Mouse (Mus musculus) spleen, adult 2 months (tissue): Measurements from ENCODE around the gene Cav2. TPM values are rescaled to one million over a fixed set of nuclear protein-coding genes. Genes with fewer than 3 reads are reported as not detected.

Experiments
- DNase-seq, 2 experiments: peaks; one replicate each; pipeline versions ENCODE4 v3.0.0 to v3.0.0-alpha.2; 2012 to 2021; ENCODE audit warnings: low spot score in 2 of 2, low read depth in 1 of 2
- H3K27ac ChIP-seq: fragments of 200-500 bp; 2 replicates; pipeline ENCODE4 v1.5.1; 2012; ENCODE audit warnings: low read length, inconsistent platforms; ENCODE audit not compliant: insufficient read depth
- H3K27me3 ChIP-seq: fragments of 200-500 bp; 2 replicates; pipeline ENCODE4 v1.6.1; 2012; ENCODE audit warnings: mild to moderate bottlenecking, moderate library complexity, low read length, inconsistent platforms; ENCODE audit not compliant: control insufficient read depth, insufficient read depth
- H3K36me3 ChIP-seq: fragments of 200-500 bp; 2 replicates; pipeline ENCODE4 v1.6.1; 2012; ENCODE audit warnings: mild to moderate bottlenecking, low read length, inconsistent platforms; ENCODE audit not compliant: control insufficient read depth, insufficient read depth
- H3K4me1 ChIP-seq: fragments of 200-500 bp; 2 replicates; pipeline ENCODE4 v1.6.1; 2011; ENCODE audit warnings: inconsistent platforms; ENCODE audit not compliant: control insufficient read depth, insufficient read depth, insufficient read length
- H3K4me3 ChIP-seq: fragments of 200-500 bp; 2 replicates; pipeline ENCODE4 v1.5.1; 2011; ENCODE audit warnings: mild to moderate bottlenecking, inconsistent platforms; ENCODE audit not compliant: insufficient read depth, insufficient read length; ENCODE audit errors: extremely low read depth
- CTCF ChIP-seq: fragments of 200-500 bp; IDR thresholded peaks from 2 replicates; pipeline ENCODE4 v1.5.1; 2011; ENCODE audit warnings: mild to moderate bottlenecking, inconsistent platforms; ENCODE audit not compliant: insufficient read depth, insufficient read length, insufficient replicate concordance; ENCODE audit errors: extremely low read depth
- POLR2A ChIP-seq: fragments of 200-500 bp; IDR thresholded peaks from 2 replicates; pipeline ENCODE4 v1.6.1; 2011; ENCODE audit warnings: low read depth, low read length, inconsistent platforms
- WGBS: fragments of 180-500 bp; shearing (Covaris S2); methylation state at CpG from one replicate; pipeline ENCODE4 v1.1.7; 2018; 5-methylcytosine and 5-hydroxymethylcytosine counted together
- polyA plus RNA-seq: library from polyadenylated mRNA; depleted of rRNA; stranded (reverse); fragments of >200 nt; gene quantifications from 2 replicates; pipeline ENCODE4 v1.2.3, GENCODE M21; 2012

Gene Cav2
- polyA plus RNA-seq, 1 experiment = 9.1 TPM

- Histone ChIP-seq H3K27ac (no peak overlapping the region), H3K36me3 (no peaks in the 10 kb centered on the region), H3K4me3 (no peak overlapping the region), H3K4me1 (no peaks in the 10 kb centered on the region), H3K27me3 (no peaks in the 10 kb centered on the region)
- WGBS = 89% methylated on average over 1 of the region's 1 CpGs
- no peak for TF ChIP-seq CTCF
- TF ChIP-seq POLR2A = no peak
- DNase-seq = no peak
Observed at GRCm38 (mm10) chr6:17258142-17258541, 22.8 kb upstream of the Cav2 start.

GRCm38 (mm10) chr6:17258911-17259310 is 22.1 kb upstream of the Cav2 start:
- no peak for DNase-seq
- WGBS = 93% methylated on average over 1 of the region's 1 CpGs
- TF ChIP-seq POLR2A (no peak), CTCF (no peak)
- H3K4me3 ChIP-seq = no peak overlapping the region
- H3K27me3 ChIP-seq = no peaks in the 10 kb centered on the region
- no peak overlapping the region for H3K27ac ChIP-seq
- H3K36me3 ChIP-seq = no peaks in the 10 kb centered on the region
- no peaks in the 10 kb centered on the region for H3K4me1 ChIP-seq

GRCm38 (mm10) chr6:17262786-17263185 is 18.2 kb upstream of the Cav2 start:
- no peak for TF ChIP-seq POLR2A
- TF ChIP-seq CTCF = no peak
- no peak overlapping the region for H3K4me3 ChIP-seq
- no peaks in the 10 kb centered on the region for H3K36me3 ChIP-seq
- H3K4me1 ChIP-seq = no peaks in the 10 kb centered on the region
- no peaks in the 10 kb centered on the region for H3K27me3 ChIP-seq
- DNase-seq = no peak
- no peak overlapping the region for H3K27ac ChIP-seq
- WGBS = 69% methylated on average over 2 of the region's 2 CpGs

- no peak for DNase-seq
- no peak for TF ChIP-seq POLR2A
- TF ChIP-seq CTCF = no peak
- H3K36me3 ChIP-seq = no peaks in the 10 kb centered on the region
- H3K27me3 ChIP-seq = no peaks in the 10 kb centered on the region
- WGBS = 54% methylated on average over 4 of the region's 4 CpGs
- no peak overlapping the region for H3K4me3 ChIP-seq
- no peak overlapping the region for H3K27ac ChIP-seq
- H3K4me1 ChIP-seq = no peaks in the 10 kb centered on the region
Observed at GRCm38 (mm10) chr6:17265043-17265442, 15.9 kb upstream of the Cav2 start.

GRCm38 (mm10) chr6:17266466-17266865 is 14.5 kb upstream of the Cav2 start:
- no peak for DNase-seq
- 80% methylated on average over 3 of the region's 3 CpGs for WGBS
- no peak overlapping the region for H3K27ac ChIP-seq
- TF ChIP-seq CTCF = no peak
- no peak for TF ChIP-seq POLR2A
- no peaks in the 10 kb centered on the region for H3K27me3 ChIP-seq
- no peaks in the 10 kb centered on the region for H3K36me3 ChIP-seq
- H3K4me3 ChIP-seq = no peak overlapping the region
- H3K4me1 ChIP-seq = no peaks in the 10 kb centered on the region

GRCm38 (mm10) chr6:17278366-17278765 is 2.6 kb upstream of the Cav2 start:
- H3K4me1 ChIP-seq = peaks cover 9% of the 10 kb centered on the region
- DNase-seq = no peak
- no peaks in the 10 kb centered on the region for H3K27me3 ChIP-seq
- H3K27ac ChIP-seq = no peak overlapping the region
- no peak for TF ChIP-seq POLR2A
- no peaks in the 10 kb centered on the region for H3K36me3 ChIP-seq
- whole genome bisulfite sequencing = 87% methylated on average over 3 of the region's 3 CpGs
- H3K4me3 ChIP-seq = no peak overlapping the region

GRCm38 (mm10) chr6:17281757-17282092 is 740 bp downstream of the Cav2 start:
- DNase-seq = no peak
- no peaks in the 10 kb centered on the region for H3K27me3 ChIP-seq
- no peaks in the 10 kb centered on the region for H3K36me3 ChIP-seq
- 8% methylated on average over 8 of the region's 8 CpGs for WGBS
- H3K27ac ChIP-seq = peak overlapping the region; percentile 58; the same call in 1 of the 2 replicates
- H3K4me3 ChIP-seq = peak overlapping the region; percentile 56
- TF ChIP-seq POLR2A (no peak), CTCF (no peak)
- H3K4me1 ChIP-seq = peaks cover 11% of the 10 kb centered on the region
